Mouse (Mus musculus) brown adipose tissue, adult 24 weeks (tissue): ENCODE data around the gene Commd2. TPM values are rescaled to one million over a fixed set of nuclear protein-coding genes. Genes with fewer than 3 reads are reported as not detected.
A peak's percentile ranks its signal among the peaks of the same experiment; 100 is the strongest.

Source experiments
- H3K27ac ChIP-seq: fragments of 200-500 bp; replicated peaks from 2 replicates; pipeline ENCODE4 v1.5.1; 2012; ENCODE audit warnings: low read depth, mild to moderate bottlenecking, low read length
- H3K4me1 ChIP-seq: fragments of 200-500 bp; 2 replicates; pipeline ENCODE4 v1.6.1; 2012; ENCODE audit warnings: low read length, mixed read lengths; ENCODE audit not compliant: control insufficient read depth, insufficient read depth, insufficient read length
- H3K4me3 ChIP-seq: fragments of 200-500 bp; 2 replicates; pipeline ENCODE4 v1.5.1; 2012; ENCODE audit warnings: low read depth, mild to moderate bottlenecking, low read length, moderate library complexity; ENCODE audit not compliant: insufficient read depth
- polyA plus RNA-seq: library from polyadenylated mRNA; stranded (reverse); fragments of >200 nt; gene quantifications from 2 replicates; pipeline ENCODE4 v1.2.4, GENCODE M21; 2012; ENCODE audit not compliant: missing spikeins, insufficient read depth, insufficient read length

The Commd2 gene
- polyA plus RNA-seq, result 31.8 and 32.9 TPM in 2 replicates

DNA sequence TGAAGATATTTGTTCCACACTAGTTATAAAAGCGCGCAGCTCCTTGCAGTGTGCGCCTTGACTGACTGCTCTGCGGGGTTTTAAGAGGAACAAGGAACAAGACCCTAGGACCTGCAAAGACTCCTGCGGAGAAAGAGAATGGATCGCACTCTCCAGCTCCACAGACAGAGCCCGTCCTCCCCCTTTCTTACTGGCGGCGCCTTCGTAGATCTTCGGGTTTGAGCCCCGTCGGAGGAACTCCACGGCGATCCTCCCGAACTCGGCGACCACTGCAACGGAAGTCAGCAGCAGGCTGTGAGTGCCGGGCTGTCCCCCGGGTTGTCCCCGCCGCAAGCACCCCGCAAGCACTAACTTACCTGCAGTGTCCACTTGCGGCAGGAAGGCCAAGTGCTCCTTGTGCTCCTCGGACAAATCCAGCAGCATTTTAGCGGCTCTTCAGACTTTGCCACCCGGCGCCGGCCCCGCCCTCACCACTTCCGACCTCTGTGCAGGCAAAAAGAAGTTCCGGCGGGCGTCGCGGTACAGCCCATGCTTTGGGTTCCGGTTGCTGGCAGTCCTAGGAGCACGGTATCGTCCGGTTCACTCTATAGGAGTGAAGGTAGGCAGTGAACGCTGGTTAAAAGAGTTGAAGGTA, at the start of gene Commd2:
Gene Commd2, minus strand, starts transcription at position 485 of the 634 bp plus-strand sequence.
- Histone ChIP-seq H3K27ac (peak within 1 kb of the TSS; percentile 59; the same call in 1 of the 2 replicates), H3K4me3 (peak within 1 kb of the TSS; percentile 96), H3K4me1 (no peaks in the 10 kb centered on the region)

DNA sequence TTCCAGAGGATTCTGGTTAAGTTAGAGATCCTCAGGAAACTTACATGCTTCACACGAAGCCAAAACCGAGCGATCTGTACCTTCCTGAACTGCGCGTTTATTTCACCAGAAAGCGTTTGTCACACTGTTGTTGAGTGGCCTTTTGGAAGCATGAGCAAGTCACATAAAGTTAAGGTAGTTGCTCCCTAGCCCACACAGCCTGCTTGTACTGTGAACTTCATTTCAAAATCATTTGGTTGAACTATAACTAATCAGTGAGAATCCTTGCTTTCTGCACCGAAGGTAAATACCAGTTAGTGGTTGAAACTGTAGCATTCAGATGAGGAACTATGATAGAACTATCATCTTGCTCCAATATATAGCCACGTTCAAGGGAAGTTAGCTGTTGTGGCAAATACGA, 45.3 kb upstream of the Commd2 start:
- H3K27ac ChIP-seq, result no peak overlapping the region

GRCm38 (mm10) chr3:57696249-57696648, 44.7 kb upstream of the Commd2 start:
- H3K4me1 ChIP-seq, result no peaks in the 10 kb centered on the region
- H3K4me3 ChIP-seq, result no peak overlapping the region
- H3K27ac ChIP-seq, result no peak overlapping the region

More for the DNA sequence above, 45.3 kb upstream of the Commd2 start:
- Histone ChIP-seq H3K4me1 (no peaks in the 10 kb centered on the region), H3K4me3 (no peak overlapping the region)

DNA sequence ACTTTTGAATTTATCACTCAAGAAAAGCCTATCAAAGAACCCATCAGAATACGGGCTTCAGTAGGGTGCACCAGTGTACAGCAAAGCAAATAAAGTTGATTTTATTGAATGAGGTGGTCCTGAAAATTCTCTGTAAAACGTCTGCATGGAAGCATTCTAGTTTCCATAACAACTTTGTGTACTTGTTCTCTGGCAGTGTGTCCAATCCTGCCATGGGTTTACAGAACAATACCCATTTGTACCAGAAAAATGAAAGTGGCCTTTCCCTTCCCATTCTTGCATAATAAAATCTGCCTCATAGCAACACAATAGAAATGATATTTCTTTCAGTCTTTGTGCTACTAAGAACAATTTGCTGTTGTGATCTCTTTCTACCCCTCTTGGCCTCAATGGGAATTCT, 41.2 kb upstream of the Commd2 start, which contains the start of gene Ankub1:
Gene Ankub1, minus strand, starts transcription at position 81 of the 400 bp plus-strand sequence.
- no peak within 1 kb of the TSS for H3K27ac ChIP-seq
- no peaks in the 10 kb centered on the region for H3K4me1 ChIP-seq
- H3K4me3 ChIP-seq, result no peak within 1 kb of the TSS

- Histone ChIP-seq H3K4me1 (no peaks in the 10 kb centered on the region), H3K4me3 (no peak overlapping the region), H3K27ac (no peak overlapping the region)
Observed at GRCm38 (mm10) chr3:57691772-57692171, 40.3 kb upstream of the Commd2 start.

DNA sequence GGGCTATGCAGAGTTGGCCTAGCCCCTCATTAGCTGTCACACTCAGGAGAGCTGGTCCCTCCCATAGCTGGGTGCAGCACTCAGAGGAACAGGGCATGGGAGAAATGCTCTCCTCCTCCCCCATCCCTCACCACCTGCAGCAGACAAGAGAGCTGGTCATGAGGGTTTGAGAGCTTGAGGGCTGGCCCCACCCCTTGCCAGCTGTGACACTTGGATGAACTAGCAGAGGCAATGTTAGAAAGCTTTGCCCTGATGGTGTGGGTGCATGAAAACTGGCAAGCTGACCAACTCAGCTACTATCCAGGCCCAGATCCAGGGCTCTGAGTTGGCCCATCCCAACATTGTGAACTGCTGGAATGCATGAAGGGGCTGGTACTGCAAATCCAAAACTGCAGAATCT, 26.3 kb upstream of the Commd2 start:
- Histone ChIP-seq H3K4me1 (no peaks in the 10 kb centered on the region), H3K4me3 (no peak overlapping the region), H3K27ac (no peak overlapping the region)

- Histone ChIP-seq H3K4me3 (no peak overlapping the region), H3K27ac (no peak overlapping the region), H3K4me1 (no peaks in the 10 kb centered on the region)
Observed at GRCm38 (mm10) chr3:57674075-57674474, 22.6 kb upstream of the Commd2 start.

GRCm38 (mm10) chr3:57673586-57673985, 22.1 kb upstream of the Commd2 start:
- H3K27ac ChIP-seq, result no peak overlapping the region
- no peak overlapping the region for H3K4me3 ChIP-seq
- no peaks in the 10 kb centered on the region for H3K4me1 ChIP-seq

- no peaks in the 10 kb centered on the region for H3K4me1 ChIP-seq
- peak overlapping the region; percentile 50 for H3K4me3 ChIP-seq
- H3K27ac ChIP-seq, result no peak overlapping the region
Observed at GRCm38 (mm10) chr3:57667054-57667723, 15.7 kb upstream of the Commd2 start.

GRCm38 (mm10) chr3:57665880-57666279, 14.4 kb upstream of the Commd2 start:
- Histone ChIP-seq H3K4me3 (no peak overlapping the region), H3K27ac (no peak overlapping the region), H3K4me1 (no peaks in the 10 kb centered on the region)

- Histone ChIP-seq H3K4me3 (no peak overlapping the region), H3K4me1 (no peaks in the 10 kb centered on the region), H3K27ac (no peak overlapping the region)
Observed at GRCm38 (mm10) chr3:57664682-57665081, 13.2 kb upstream of the Commd2 start.

DNA sequence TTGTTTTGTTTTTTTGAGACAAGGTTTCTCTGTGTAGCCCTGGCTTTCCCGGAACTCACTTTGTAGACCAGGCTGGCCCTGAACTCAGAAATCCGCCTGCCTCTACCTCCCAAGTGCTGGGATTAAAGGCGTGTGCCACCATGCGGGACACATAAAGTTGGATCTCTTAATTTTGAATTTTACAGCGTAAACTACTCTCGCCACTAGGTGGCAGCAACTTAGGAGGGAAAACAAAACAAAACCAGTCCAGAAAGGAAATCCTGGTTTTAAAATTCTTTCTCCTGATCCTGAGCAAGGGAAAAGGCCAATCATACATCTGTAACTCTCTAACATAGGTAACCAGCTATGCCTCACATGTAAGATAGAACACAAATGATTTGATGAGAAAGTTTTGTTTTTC, 12.2 kb upstream of the Commd2 start:
- Histone ChIP-seq H3K4me1 (no peaks in the 10 kb centered on the region), H3K27ac (no peak overlapping the region), H3K4me3 (no peak overlapping the region)

DNA sequence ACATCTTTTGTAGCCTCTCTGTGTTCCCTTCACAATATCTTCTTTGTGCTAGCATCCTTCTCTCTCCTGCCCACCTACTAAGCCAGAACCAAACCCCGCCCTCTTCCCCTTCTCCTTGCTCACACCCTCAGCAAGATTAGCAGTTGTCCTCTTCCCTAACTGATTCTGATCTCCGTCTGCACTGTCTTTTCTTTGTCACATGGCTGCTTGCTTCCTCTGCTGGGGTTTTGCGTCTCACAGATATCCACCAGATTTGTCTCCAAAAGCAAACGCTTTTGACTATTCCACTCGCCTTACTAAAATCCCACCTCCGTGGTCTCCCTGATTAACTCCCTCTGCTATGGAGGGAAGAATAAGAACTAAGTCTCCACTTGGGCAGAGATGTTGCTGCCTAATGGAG, 7.1 kb upstream of the Commd2 start:
- H3K4me1 ChIP-seq, result no peaks in the 10 kb centered on the region
- no peak overlapping the region for H3K4me3 ChIP-seq
- no peak overlapping the region for H3K27ac ChIP-seq

- Histone ChIP-seq H3K4me1 (no peaks in the 10 kb centered on the region), H3K27ac (no peak overlapping the region), H3K4me3 (no peak overlapping the region)
Observed at GRCm38 (mm10) chr3:57653646-57654045, 2.1 kb upstream of the Commd2 start.

GRCm38 (mm10) chr3:57652485-57652884, 970 bp upstream of the Commd2 start:
- Histone ChIP-seq H3K4me1 (no peaks in the 10 kb centered on the region), H3K4me3 (no peak overlapping the region), H3K27ac (no peak overlapping the region)

DNA sequence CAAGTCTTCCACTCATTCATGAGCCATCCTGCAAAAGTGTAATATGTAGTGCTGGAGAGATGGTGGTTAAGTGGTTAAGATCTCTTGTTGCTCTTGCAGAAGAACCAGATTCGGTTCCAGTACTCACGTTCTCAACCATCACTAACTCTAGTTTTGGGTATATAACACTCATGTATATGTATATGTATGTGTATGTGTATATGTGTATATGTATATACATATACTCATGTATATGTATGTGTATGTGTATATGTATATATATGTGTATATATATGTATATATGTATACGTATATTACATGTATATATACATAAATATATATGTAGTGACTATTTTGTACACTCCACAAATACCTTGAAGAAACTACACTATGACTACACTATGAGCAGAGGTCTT, 347 bp upstream of the Commd2 start:
- no peak overlapping the region for H3K27ac ChIP-seq
- H3K4me1 ChIP-seq, result no peaks in the 10 kb centered on the region
- H3K4me3 ChIP-seq, result peak overlapping the region; percentile 96
